Mouse (Mus musculus) lung, adult 2 months (tissue): ENCODE data around the gene Cars2.

Experiments
- CTCF ChIP-seq: fragments of 200-500 bp; IDR thresholded peaks from 2 replicates; pipeline ENCODE4 v1.5.1; 2011; ENCODE audit warnings: mild to moderate bottlenecking, low read length, control low read depth; ENCODE audit not compliant: insufficient read depth
- POLR2A ChIP-seq: fragments of 200-500 bp; IDR thresholded peaks from 2 replicates; pipeline ENCODE4 v1.6.1; 2011; ENCODE audit warnings: low read depth, mild to moderate bottlenecking, control low read depth, low read length, borderline replicate concordance; ENCODE audit errors: extremely low read depth

DNA sequence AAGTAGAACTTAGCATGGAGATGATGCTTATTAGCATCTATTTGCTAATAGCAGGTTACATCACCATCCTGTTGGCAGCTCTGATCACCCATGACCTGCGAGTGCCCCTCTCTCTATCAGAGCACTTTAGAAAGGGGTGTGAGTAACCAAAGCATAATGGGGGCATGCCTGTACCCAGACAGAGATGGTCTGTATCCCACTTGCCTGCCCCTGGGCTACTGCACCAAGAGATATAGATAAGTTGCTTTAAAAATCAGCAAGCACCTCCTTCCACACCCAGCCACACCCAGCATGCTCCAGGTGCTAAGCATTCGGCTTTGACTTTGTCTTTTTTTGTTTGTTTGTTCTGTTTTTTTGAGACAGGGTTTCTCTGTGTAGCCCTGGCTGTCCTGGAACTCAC is 74.7 kb downstream of the Cars2 start:
- no peak for TF ChIP-seq POLR2A
- no peak for TF ChIP-seq CTCF
